Mouse (Mus musculus): ENCODE measurements around the gene Hmox1. TPM values are rescaled to one million over a fixed set of nuclear protein-coding genes. Genes with fewer than 3 reads are reported as not detected.

The Hmox1 gene
- polyA plus RNA-seq, 1 experiment from 2014 or later, result 11.3 TPM

DNA sequence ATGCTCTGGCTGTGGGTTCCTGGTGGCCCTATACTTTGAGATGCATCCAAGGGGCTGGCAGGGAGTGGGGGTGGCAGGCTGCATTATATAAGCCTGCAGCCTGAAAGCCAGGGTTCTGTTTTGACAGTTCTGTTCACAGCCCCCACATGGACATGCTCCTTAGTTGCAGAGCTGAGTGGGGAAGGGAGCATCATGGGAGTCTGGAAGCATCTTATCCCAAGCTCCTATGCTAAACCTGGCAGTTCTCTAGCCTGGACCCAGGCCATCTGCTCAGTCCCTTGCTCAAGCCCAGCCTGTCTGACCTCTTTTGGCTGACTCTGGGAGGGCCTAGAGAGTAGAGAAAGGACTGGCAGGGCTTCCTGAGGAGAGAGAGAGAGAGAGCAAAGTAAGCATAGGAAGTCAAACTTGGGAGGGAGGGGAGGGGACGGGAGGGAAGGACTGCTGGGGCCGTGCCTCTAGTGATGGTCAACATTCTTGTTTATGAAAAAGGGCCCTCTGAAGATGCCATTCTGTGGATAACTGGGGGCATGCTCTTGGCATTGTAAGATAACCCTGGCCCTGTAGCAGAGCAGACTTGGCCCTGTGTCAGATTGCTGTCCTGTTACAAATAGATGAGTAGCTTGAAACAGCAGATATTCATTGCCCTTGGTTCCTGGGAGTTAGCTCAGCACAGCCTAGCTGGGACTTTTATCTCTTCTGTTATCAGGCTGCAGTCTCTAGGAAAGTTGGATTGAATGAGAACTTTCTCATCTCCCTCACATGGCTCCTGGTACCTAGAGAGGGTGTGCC is 41.4 kb downstream of the Hmox1 start:
- H3K9ac ChIP-seq, result no peak overlapping the region
- peak; percentile 65; the same call in 1 of the 2 replicates for ATAC-seq
- 0 out of 2 replicates have a peak, but pooled peaks cover 6% of the 10 kb centered on the region for H3K36me3 ChIP-seq (ENCODE audit: poor library complexity, severe bottlenecking)
- H3K4me3 ChIP-seq, result no peak overlapping the region
- peaks cover 6% of the 10 kb centered on the region; the same call in 1 of the 2 replicates for H3K4me1 ChIP-seq
- no peak overlapping the region for H3K27ac ChIP-seq
- H3K4me2 ChIP-seq, result no peak overlapping the region
- no peaks in the 10 kb centered on the region for H3K9me3 ChIP-seq (replicated peaks)
- WGBS, result 70% methylated on average over 2 of the region's 2 CpGs
- no peaks in the 10 kb centered on the region for H3K27me3 ChIP-seq

DNA sequence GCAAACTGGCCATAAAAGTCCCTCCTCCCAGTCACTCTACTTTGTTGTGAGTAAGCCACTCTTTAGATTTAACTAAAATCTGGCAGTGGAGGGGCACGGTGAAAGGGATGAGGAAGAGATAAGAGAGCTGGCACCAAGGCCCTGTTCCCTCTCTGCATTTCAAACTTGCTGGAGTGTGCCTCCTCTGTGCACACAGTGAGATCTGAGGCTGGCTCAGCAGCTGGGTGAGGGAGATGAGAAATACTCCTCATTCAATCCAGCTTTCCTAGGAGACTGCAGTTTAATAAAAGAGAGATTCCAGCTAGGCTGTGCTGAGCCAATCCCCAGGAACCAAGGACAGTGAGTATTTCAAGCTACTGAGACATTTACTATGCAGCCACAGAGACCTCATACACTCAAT is 42.3 kb downstream of the Hmox1 start:
- WGBS, result 65% methylated on average over 1 of the region's 1 CpGs
- H3K9me3 ChIP-seq (replicated peaks), result no peaks in the 10 kb centered on the region
- no peaks in the 10 kb centered on the region for H3K36me3 ChIP-seq (ENCODE audit: poor library complexity, severe bottlenecking)
- no peak overlapping the region for H3K4me3 ChIP-seq
- H3K4me1 ChIP-seq, result peaks cover 6% of the 10 kb centered on the region; the same call in 1 of the 2 replicates
- H3K9ac ChIP-seq, result no peak overlapping the region
- H3K27me3 ChIP-seq, result no peaks in the 10 kb centered on the region
- ATAC-seq, result no peak
- no peak overlapping the region for H3K4me2 ChIP-seq
- no peak overlapping the region for H3K27ac ChIP-seq

DNA sequence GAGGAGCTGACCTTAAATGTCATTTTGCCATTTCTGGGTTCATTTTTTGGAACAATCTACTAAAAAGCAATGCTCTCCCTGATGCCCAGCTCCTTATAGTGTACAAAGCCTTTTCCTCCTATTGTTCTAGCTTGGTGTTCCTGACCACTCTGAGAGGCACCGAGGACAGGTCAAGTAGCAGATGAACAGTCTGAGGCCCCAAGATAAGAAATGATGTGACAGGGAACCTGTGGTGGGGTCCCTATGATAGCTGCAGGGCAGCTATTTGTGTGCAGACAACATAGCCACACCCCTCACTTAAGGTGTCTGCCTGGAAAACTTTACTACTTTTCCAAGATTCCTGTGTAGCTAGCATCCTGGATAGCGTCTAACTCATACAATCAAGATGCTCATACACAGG is 42.8 kb downstream of the Hmox1 start:
- no peak for ATAC-seq
- Histone ChIP-seq H3K9me3 (replicated peaks) (no peaks in the 10 kb centered on the region), H3K4me2 (no peak overlapping the region), H3K27me3 (no peaks in the 10 kb centered on the region), H3K4me1 (peaks cover 6% of the 10 kb centered on the region; the same call in 1 of the 2 replicates), H3K9ac (no peak overlapping the region), H3K36me3 (ENCODE audit: poor library complexity, severe bottlenecking) (no peaks in the 10 kb centered on the region), H3K4me3 (no peak overlapping the region), H3K27ac (no peak overlapping the region)
- WGBS, result 88% methylated on average over 2 of the region's 2 CpGs

DNA sequence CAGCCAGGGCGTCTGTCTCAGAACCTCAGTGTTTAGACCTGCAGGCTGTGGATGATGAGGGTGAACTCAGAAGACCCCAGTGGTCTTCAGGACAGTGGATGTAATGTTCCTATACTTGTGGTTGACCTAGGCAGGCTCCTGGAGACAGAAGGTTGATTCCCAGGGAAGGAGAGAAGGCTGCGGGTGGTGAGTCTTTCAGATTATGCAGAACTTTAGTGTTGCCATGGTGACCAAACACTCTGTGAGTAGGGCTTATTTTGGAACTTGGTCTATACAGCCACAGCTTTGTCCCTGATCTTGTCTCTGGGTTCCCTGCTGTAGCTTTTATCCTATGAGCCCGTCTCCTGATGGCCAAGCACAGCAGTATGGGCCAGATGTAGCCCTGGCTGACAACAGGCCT is 44.1 kb downstream of the Hmox1 start:
- no peak for ATAC-seq
- Histone ChIP-seq H3K9me3 (replicated peaks) (no peaks in the 10 kb centered on the region), H3K9ac (no peak overlapping the region), H3K4me1 (peaks cover 6% of the 10 kb centered on the region; the same call in 1 of the 2 replicates), H3K4me3 (no peak overlapping the region), H3K36me3 (ENCODE audit: poor library complexity, severe bottlenecking) (no peaks in the 10 kb centered on the region), H3K27me3 (no peaks in the 10 kb centered on the region), H3K4me2 (no peak overlapping the region), H3K27ac (no peak overlapping the region)
- 61% methylated on average over 3 of the region's 3 CpGs for WGBS

Other genes starting within 250 kb of the Hmox1 start
- not detected in 2 replicates for gene Isx, start 220.4 kb upstream of the Hmox1 start, polyA plus RNA-seq (2015; fragmentation: Nextera tagmentation; extraction: Ambion mirVana)
- gene Hmgxb4, start 100.3 kb upstream of the Hmox1 start, polyA plus RNA-seq (2015; fragmentation: Nextera tagmentation; extraction: Ambion mirVana), result 51.1 and 51.2 TPM in 2 replicates
- 16.9 and 20.1 TPM in 2 replicates for gene Tom1, start 59.9 kb upstream of the Hmox1 start, polyA plus RNA-seq (2015; fragmentation: Nextera tagmentation; extraction: Ambion mirVana)
- gene Mcm5, start 15.9 kb downstream of the Hmox1 start, polyA plus RNA-seq (2015; fragmentation: Nextera tagmentation; extraction: Ambion mirVana), result 132 and 151 TPM in 2 replicates
- 0.18 and 0.31 TPM in 2 replicates for gene Rasd2, start 120.3 kb downstream of the Hmox1 start, polyA plus RNA-seq (2015; fragmentation: Nextera tagmentation; extraction: Ambion mirVana)